In the genomic region with DNA sequence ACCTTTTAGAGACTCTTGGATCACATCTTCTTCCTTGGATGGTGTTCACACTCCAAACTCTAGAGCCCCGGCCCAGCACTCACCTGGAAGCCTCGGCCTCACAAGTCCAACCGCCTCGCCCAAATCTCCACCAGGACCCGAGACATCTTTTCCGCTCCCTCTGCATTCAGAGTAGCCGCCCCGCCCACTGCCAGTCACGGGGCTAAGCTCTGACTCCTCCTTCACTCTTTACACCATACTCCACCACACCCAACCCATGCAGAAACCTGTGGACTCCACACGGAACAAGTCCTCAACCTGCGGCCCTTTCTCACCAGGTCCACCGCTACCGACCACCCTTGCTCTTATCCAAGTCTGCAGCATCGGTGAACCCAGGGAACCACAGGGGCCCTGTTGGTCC, we compare ENCODE assay signal across 31 mouse cellular contexts. TPM values are rescaled to one million over a fixed set of nuclear protein-coding genes. Genes with fewer than 3 reads are reported as not detected.
DNase-seq lines count a peak whose midpoint lies in the region; ATAC-seq and TF ChIP-seq lines count a peak whose summit lies in the region.
"Had no signal": no experiment of that assay in that cellular context is flagged by ENCODE, and none has a peak within 500 bp of the region (broad histone marks: within the 10 kb centered on the region; RNA-seq: fewer than 3 reads in every experiment).

No protein-coding gene starts in this region.

- H3K9ac ChIP-seq in hindbrain, embryonic 15.5 days: no peak overlapping the region
- H3K9ac ChIP-seq in hindbrain, postnatal 0 days (replicated peaks; ENCODE audit: low read length): no peak overlapping the region
- H3K9ac ChIP-seq in ES-Bruce4 (ENCODE audit: low read depth, poor library complexity, severe bottlenecking): peak overlapping the region; percentile 37
- H3K9ac ChIP-seq in stomach, embryonic 16.5 days (ENCODE audit: low read length): no peak overlapping the region
- H3K9ac ChIP-seq: embryonic facial prominence, embryonic 15.5 days; forebrain, embryonic 12.5 days; forebrain, postnatal 0 days; heart, embryonic 12.5 days; kidney, embryonic 15.5 days; liver, embryonic 13.5 days; neural tube, embryonic 12.5 days had no signal

- H3K4me2 ChIP-seq in hindbrain, embryonic 15.5 days: no peak overlapping the region
- no peak overlapping the region for H3K4me2 ChIP-seq in hindbrain, postnatal 0 days (ENCODE audit: low read depth, low read length)
- H3K4me2 ChIP-seq in stomach, embryonic 16.5 days (ENCODE audit: low read depth, low read length): no peak overlapping the region
- H3K4me2 ChIP-seq: embryonic facial prominence, embryonic 15.5 days; forebrain, embryonic 12.5 days; kidney, embryonic 15.5 days; liver, embryonic 13.5 days; neural tube, embryonic 12.5 days had no signal

- no peak overlapping the region for H3K4me3 ChIP-seq in hindbrain, embryonic 15.5 days
- H3K4me3 ChIP-seq in hindbrain, postnatal 0 days (ENCODE audit: low read length): no peak overlapping the region
- peak overlapping the region; percentile 67 for H3K4me3 ChIP-seq in ES-Bruce4 (ENCODE audit: low read depth, low read length)
- H3K4me3 ChIP-seq in stomach, embryonic 16.5 days (replicated peaks; ENCODE audit: low read length): no peak overlapping the region
- H3K4me3 ChIP-seq: embryonic facial prominence, embryonic 10.5 days; embryonic facial prominence, embryonic 15.5 days; forebrain, embryonic 12.5 days; heart, embryonic 12.5 days; hindbrain, embryonic 10.5 days; kidney, embryonic 15.5 days; liver, embryonic 13.5 days; myocyte; neural tube, embryonic 12.5 days had no signal

- WGBS in hindbrain, embryonic 15.5 days: 80% methylated on average over 14 of the region's 14 CpGs
- 83% methylated on average over 14 of the region's 14 CpGs for WGBS in hindbrain, postnatal 0 days
- 81% methylated on average over 14 of the region's 14 CpGs for WGBS in stomach, embryonic 16.5 days

- no peak overlapping the region for H3K27ac ChIP-seq in hindbrain, embryonic 15.5 days (replicated peaks)
- no peak overlapping the region for H3K27ac ChIP-seq in hindbrain, postnatal 0 days
- no peak overlapping the region for H3K27ac ChIP-seq in ES-Bruce4 (ENCODE audit: insufficient read depth, low read length)
- H3K27ac ChIP-seq in stomach, embryonic 16.5 days (ENCODE audit: low read length): no peak overlapping the region
- H3K27ac ChIP-seq: embryonic facial prominence, embryonic 10.5 days; embryonic facial prominence, embryonic 15.5 days; forebrain, embryonic 12.5 days; kidney, embryonic 15.5 days; liver, embryonic 13.5 days; neural tube, embryonic 12.5 days had no signal

- H3K36me3 ChIP-seq in hindbrain, embryonic 15.5 days: no peaks in the 10 kb centered on the region
- H3K36me3 ChIP-seq in hindbrain, postnatal 0 days (ENCODE audit: insufficient read depth, low read length): no peaks in the 10 kb centered on the region
- no peaks in the 10 kb centered on the region for H3K36me3 ChIP-seq in ES-Bruce4 (ENCODE audit: control insufficient read depth, insufficient read depth, low read length, poor library complexity, severe bottlenecking)
- no peaks in the 10 kb centered on the region for H3K36me3 ChIP-seq in stomach, embryonic 16.5 days (ENCODE audit: control insufficient read depth, insufficient read depth, low read length)
- H3K36me3 ChIP-seq: embryonic facial prominence, embryonic 10.5 days; embryonic facial prominence, embryonic 15.5 days; forebrain, embryonic 12.5 days; heart, embryonic 12.5 days; hindbrain, embryonic 10.5 days; kidney, embryonic 15.5 days; liver, embryonic 13.5 days; neural tube, embryonic 12.5 days had no signal

- H3K9me3 ChIP-seq in hindbrain, embryonic 15.5 days: no peaks in the 10 kb centered on the region
- H3K9me3 ChIP-seq in hindbrain, postnatal 0 days (ENCODE audit: low read length): no peaks in the 10 kb centered on the region
- H3K9me3 ChIP-seq in ES-Bruce4 (replicated peaks; ENCODE audit: control insufficient read depth, insufficient read depth, low read length, poor library complexity, severe bottlenecking): no peaks in the 10 kb centered on the region
- H3K9me3 ChIP-seq in stomach, embryonic 16.5 days (replicated peaks; ENCODE audit: control insufficient read depth, low read length): no peaks in the 10 kb centered on the region
- H3K9me3 ChIP-seq: embryonic facial prominence, embryonic 10.5 days; embryonic facial prominence, embryonic 15.5 days; forebrain, embryonic 12.5 days; heart, embryonic 12.5 days; hindbrain, embryonic 10.5 days; kidney, embryonic 15.5 days; liver, embryonic 13.5 days; neural tube, embryonic 12.5 days had no signal

- peak; percentile 61; the same call in 1 of the 2 replicates for TF ChIP-seq EP300 in ES-Bruce4 (IDR thresholded peaks at IDR 0.05; ENCODE audit: insufficient read depth, low read depth, low read length)

- no peak for DNase-seq in hindbrain, postnatal 0 days (ENCODE audit: low spot score)
- DNase-seq in R1 (ENCODE audit: low read depth, low spot score): peak; percentile 85
- DNase-seq in cerebellum, postnatal 14 days: no peak
- DNase-seq in lung, postnatal 25 days (ENCODE audit: low spot score): no peak
- DNase-seq: adrenal gland, adult 2 months; adrenal gland, postnatal 36 days; cerebellum, adult 18-20 months; cerebellum, postnatal 10 days; forebrain, postnatal 0 days; gastrocnemius, postnatal 10 days; heart, postnatal 14 days; kidney, adult 11 months; kidney, postnatal 25 days; liver, embryonic 13.5 days; lung, adult 18-20 months; lung, postnatal 10 days; right cerebral cortex, adult 18-20 months; spleen, adult 18-20 months had no signal

- TF ChIP-seq CTCF in hindbrain, postnatal 0 days (IDR thresholded peaks at IDR 0.05; ENCODE audit: low read depth): no peak
- TF ChIP-seq CTCF in ES-Bruce4 (IDR thresholded peaks at IDR 0.05; ENCODE audit: low read depth, low read length): no peak

- H3K4me1 ChIP-seq in hindbrain, embryonic 15.5 days (replicated peaks): 0 out of 2 replicates have a peak, but pooled peaks cover 4% of the 10 kb centered on the region
- no peaks in the 10 kb centered on the region for H3K4me1 ChIP-seq in hindbrain, postnatal 0 days (ENCODE audit: insufficient read depth, low read length)
- peaks cover 2% of the 10 kb centered on the region for H3K4me1 ChIP-seq in ES-Bruce4 (ENCODE audit: control insufficient read depth, insufficient read depth, low read length)
- H3K4me1 ChIP-seq in stomach, embryonic 16.5 days (ENCODE audit: control insufficient read depth, insufficient read depth, low read length): no peaks in the 10 kb centered on the region
- H3K4me1 ChIP-seq: forebrain, embryonic 12.5 days; liver, embryonic 13.5 days; neural tube, embryonic 12.5 days had no signal

- no peaks in the 10 kb centered on the region for H3K27me3 ChIP-seq in hindbrain, embryonic 15.5 days
- H3K27me3 ChIP-seq in hindbrain, postnatal 0 days (ENCODE audit: insufficient read depth, low read length): no peaks in the 10 kb centered on the region
- no peaks in the 10 kb centered on the region for H3K27me3 ChIP-seq in ES-Bruce4 (ENCODE audit: control insufficient read depth, insufficient read depth, low read length, poor library complexity, severe bottlenecking)
- no peaks in the 10 kb centered on the region for H3K27me3 ChIP-seq in stomach, embryonic 16.5 days (ENCODE audit: control insufficient read depth, insufficient read depth, low read length)
- H3K27me3 ChIP-seq: embryonic facial prominence, embryonic 15.5 days; forebrain, embryonic 12.5 days; heart, embryonic 12.5 days; kidney, embryonic 15.5 days; liver, embryonic 13.5 days; neural tube, embryonic 12.5 days had no signal

- TF ChIP-seq POLR2A in ES-Bruce4 (IDR thresholded peaks at IDR 0.05; ENCODE audit: insufficient read depth, low read length): no peak

- peak; percentile 60; the same call in 1 of the 2 replicates for ATAC-seq in hindbrain, embryonic 15.5 days (ENCODE audit: low FRiP score, low read depth)
- no peak for ATAC-seq in hindbrain, postnatal 0 days
- ATAC-seq in stomach, embryonic 16.5 days (ENCODE audit: insufficient read depth, low FRiP score): 0 out of 2 replicates have a peak, but pooled peaks have one; percentile 44
- ATAC-seq: activated CD4-positive, CD25-positive, alpha-beta regulatory T cell, adult 4 months; forebrain, postnatal 0 days; hindbrain, embryonic 16.5 days had no signal

RNA-seq across cellular contexts. Expression of gene Apbb2, which starts 23.7 kb away (rescaled TPM):
- 108 and 124 TPM in 2 replicates for polyA plus RNA-seq in hindbrain, embryonic 15.5 days (2015; fragmentation: Nextera tagmentation; extraction: Ambion mirVana)
- 66.0 and 76.9 TPM in 2 replicates for total RNA-seq in hindbrain, postnatal 0 days (2014; rRNA removed)
- 67.9 and 72.1 TPM in 2 replicates for polyA plus RNA-seq in hindbrain, postnatal 0 days (2015; fragmentation: Nextera tagmentation; extraction: Ambion mirVana)
- 37.8 and 39.0 TPM in 2 replicates for polyA plus RNA-seq in ES-Bruce4 (2011; ENCODE audit: insufficient read depth, insufficient read length, low read depth, missing spikeins)
- polyA plus RNA-seq in stomach, embryonic 16.5 days (2015; fragmentation: Nextera tagmentation; extraction: Ambion mirVana): 33.7 and 33.9 TPM in 2 replicates
